Mouse (Mus musculus): Measurements from ENCODE around the gene Sipa1l2. TPM values are rescaled to one million over a fixed set of nuclear protein-coding genes. Genes with fewer than 3 reads are reported as not detected.

The Sipa1l2 gene
- total RNA-seq, 2 experiments from 2014 or later, result 7.4 to 11.6 TPM

GRCm38 (mm10) chr8:125516115-125516905, 53.3 kb downstream of the Sipa1l2 start:
- no peak for ATAC-seq (ENCODE audit: poor library complexity, severe bottlenecking)

GRCm38 (mm10) chr8:125515665-125516064, 53.9 kb downstream of the Sipa1l2 start:
- ATAC-seq (ENCODE audit: poor library complexity, severe bottlenecking), result no peak

DNA sequence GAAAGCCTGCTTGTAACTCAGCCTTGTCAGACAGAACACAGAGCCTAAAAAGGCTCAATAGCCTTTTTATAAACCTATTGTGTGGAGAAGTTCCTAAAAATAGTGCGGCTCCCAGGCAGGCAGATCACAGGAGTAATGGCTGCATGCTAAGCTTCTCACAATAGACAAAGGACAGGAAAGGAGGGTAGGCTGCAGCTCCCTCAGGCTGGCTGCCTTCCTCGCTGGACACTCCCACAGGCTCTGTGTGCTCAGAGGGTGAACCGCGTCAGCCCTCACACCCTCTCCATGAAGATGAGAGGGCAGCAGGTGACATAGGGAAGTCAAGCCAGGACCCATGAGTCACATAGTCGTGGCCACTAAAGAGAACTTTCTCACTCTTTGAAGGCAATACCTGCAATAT, 55.7 kb downstream of the Sipa1l2 start:
- ATAC-seq (ENCODE audit: poor library complexity, severe bottlenecking), result no peak

GRCm38 (mm10) chr8:125513242-125513866, 56.3 kb downstream of the Sipa1l2 start:
- ATAC-seq (ENCODE audit: poor library complexity, severe bottlenecking), result no peak

DNA sequence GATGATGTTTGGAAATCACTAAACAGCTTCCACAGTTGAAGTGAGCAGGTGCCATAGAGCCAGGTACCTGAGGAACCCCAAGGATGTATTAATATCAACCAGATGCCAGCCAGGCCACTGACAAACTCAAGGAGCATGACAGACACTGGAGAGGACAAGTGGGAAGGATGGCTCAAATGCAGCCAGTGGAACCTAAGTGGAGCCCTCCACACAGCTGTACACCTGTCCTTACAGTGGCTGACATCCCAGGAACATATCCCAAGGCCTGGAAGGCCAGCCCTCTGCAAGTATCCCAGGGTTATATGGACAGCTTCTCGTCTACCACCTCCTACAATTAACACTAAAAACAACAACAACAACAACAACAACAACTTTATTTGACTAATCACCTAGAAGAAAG, 57.0 kb downstream of the Sipa1l2 start:
- no peak for ATAC-seq (ENCODE audit: poor library complexity, severe bottlenecking)

GRCm38 (mm10) chr8:125510861-125511668, 58.5 kb downstream of the Sipa1l2 start:
- no peak for ATAC-seq (ENCODE audit: poor library complexity, severe bottlenecking)

DNA sequence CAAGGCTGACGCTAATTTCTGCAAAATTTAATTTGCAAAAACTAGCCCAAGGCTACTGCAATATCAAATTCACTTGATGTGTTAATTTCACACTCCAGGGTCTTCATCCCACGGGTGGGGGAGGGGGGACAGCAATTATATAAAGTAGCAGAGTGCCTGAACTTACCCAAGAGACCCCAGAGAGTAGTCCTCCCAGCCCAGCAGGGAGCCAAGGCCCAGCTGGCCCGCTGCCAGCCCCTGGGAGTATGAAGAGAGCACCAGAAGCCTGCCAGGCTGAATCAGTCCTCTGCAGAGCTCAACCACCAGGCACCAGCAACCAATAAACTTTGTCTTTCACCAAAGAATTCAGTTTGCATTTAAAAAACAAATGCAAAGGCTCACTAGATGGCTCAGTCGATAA, 59.8 kb downstream of the Sipa1l2 start:
- no peak for ATAC-seq (ENCODE audit: poor library complexity, severe bottlenecking)

GRCm38 (mm10) chr8:125509175-125509574, 60.4 kb downstream of the Sipa1l2 start:
- no peak for ATAC-seq (ENCODE audit: poor library complexity, severe bottlenecking)

- no peak for ATAC-seq (ENCODE audit: poor library complexity, severe bottlenecking)
These were observed 62.3 kb downstream of the Sipa1l2 start for GRCm38 (mm10) chr8:125507291-125507690.

- ATAC-seq (ENCODE audit: poor library complexity, severe bottlenecking), result no peak
These were observed 64.9 kb downstream of the Sipa1l2 start for GRCm38 (mm10) chr8:125504605-125505257.

- ATAC-seq (ENCODE audit: poor library complexity, severe bottlenecking), result no peak
These were observed 65.8 kb downstream of the Sipa1l2 start for GRCm38 (mm10) chr8:125503808-125504207.

DNA sequence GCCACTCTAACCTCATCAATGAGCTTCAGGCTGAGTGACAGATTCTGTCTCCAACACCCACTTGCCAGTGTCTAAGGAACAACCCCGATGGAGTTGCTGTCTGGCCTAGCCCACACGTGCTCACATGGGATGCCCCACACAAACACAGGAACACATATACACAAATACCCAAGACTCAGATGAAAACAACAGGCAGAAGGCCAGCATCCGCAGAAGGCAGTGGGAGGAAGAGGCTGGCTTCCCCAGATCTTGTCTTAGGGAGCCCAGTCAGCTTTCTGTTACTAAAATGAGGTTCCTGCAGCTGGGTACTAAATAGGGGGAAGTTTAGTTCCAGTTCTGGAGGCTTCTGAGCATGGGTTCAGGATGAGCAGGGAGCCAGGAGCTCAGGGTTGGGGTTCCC, 66.8 kb downstream of the Sipa1l2 start:
- ATAC-seq (ENCODE audit: poor library complexity, severe bottlenecking), result no peak

GRCm38 (mm10) chr8:125500005-125500404, 69.6 kb downstream of the Sipa1l2 start:
- no peak for ATAC-seq (ENCODE audit: poor library complexity, severe bottlenecking)

- ATAC-seq (ENCODE audit: poor library complexity, severe bottlenecking), result peak; percentile 55
These were observed 71.1 kb downstream of the Sipa1l2 start for GRCm38 (mm10) chr8:125498508-125498907.

DNA sequence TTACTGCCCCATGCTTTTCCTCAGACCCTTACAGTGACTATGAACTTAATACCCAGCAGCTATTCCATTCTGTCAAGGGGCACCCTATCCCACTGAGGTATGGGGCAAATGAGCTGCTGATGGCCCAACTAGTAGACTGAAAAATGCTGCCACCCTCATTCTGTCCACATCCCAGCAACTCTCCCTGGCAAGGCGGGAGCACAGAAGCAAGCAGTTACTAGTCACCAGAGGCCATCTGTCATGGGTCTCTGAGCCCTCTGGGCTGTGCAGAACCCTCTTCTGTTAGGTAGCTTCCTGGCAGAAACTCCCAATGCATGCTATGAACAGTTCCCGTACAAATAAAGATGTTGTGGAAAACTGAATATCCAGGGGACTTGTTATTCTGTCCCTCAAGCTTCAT, 74.1 kb downstream of the Sipa1l2 start:
- ATAC-seq (ENCODE audit: poor library complexity, severe bottlenecking), result no peak

- no peak for ATAC-seq (ENCODE audit: poor library complexity, severe bottlenecking)
These were observed 76.3 kb downstream of the Sipa1l2 start for GRCm38 (mm10) chr8:125493254-125493815.

GRCm38 (mm10) chr8:125492416-125492815, 77.2 kb downstream of the Sipa1l2 start:
- no peak for ATAC-seq (ENCODE audit: poor library complexity, severe bottlenecking)

DNA sequence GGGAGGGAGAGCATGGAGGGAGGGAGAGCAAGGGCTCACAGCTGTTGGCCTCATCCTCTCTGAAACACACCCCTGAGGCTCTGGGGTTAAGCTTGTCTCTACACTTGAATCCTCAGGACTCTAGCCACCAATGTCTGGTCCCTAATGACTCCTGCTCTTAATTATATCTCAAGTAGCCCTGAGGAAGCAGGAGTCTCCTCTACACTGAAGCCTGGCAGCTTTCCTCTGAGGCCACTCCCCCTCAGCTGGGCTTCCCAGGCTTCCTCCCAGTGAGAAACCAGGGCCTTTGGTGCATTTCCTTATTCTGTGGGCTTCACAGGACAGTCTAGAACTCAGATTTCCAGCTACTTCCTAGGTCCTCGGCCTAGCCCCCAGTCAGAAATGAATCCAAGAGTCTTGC, 80.9 kb downstream of the Sipa1l2 start:
- ATAC-seq (ENCODE audit: poor library complexity, severe bottlenecking), result 0 out of 2 replicates have a peak, but pooled peaks have one; percentile 30

DNA sequence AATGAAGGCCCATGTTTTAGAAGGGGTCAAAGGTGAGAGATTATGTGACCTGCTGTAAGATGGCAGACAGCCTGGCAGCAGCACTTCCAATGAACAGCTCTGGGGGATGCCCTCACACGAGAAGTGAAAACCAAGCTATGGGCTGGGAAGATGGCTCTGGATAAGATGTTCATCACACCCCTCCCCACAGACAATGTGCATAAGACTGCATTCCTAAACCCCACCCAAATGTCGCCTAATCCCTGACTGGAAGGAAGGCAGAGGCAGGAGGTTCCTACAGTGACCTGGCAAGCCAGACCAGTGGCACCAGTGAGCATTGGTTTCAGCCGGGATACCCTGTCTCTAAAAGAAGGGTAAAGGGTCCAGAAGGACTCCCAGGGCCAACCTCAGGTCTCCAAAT, 83.9 kb downstream of the Sipa1l2 start:
- ATAC-seq (ENCODE audit: poor library complexity, severe bottlenecking), result no peak

- no peak for ATAC-seq (ENCODE audit: poor library complexity, severe bottlenecking)
These were observed 84.9 kb downstream of the Sipa1l2 start for GRCm38 (mm10) chr8:125484530-125485196.
